Mouse (Mus musculus) embryonic facial prominence, embryonic 10.5 days (tissue): ENCODE measurements around the gene Tex19.1. TPM values are rescaled to one million over a fixed set of nuclear protein-coding genes. Genes with fewer than 3 reads are reported as not detected.

Experiments used
- DNase-seq: peaks from one replicate; pipeline ENCODE4 v3.0.0-alpha.2; 2017; ENCODE audit warnings: low spot score
- H3K27ac ChIP-seq: fragments of 300-500 bp; sonication (generic); replicated peaks from 2 replicates; pipeline ENCODE4 v1.5.1; 2016; ENCODE audit warnings: mild to moderate bottlenecking
- H3K27me3 ChIP-seq: fragments of 300-500 bp; sonication (generic); replicated peaks from 2 replicates; pipeline ENCODE4 v1.6.1; 2016; ENCODE audit warnings: low read depth, mild to moderate bottlenecking; ENCODE audit not compliant: poor library complexity, severe bottlenecking
- H3K36me3 ChIP-seq: fragments of 300-500 bp; sonication (generic); replicated peaks from 2 replicates; pipeline ENCODE4 v1.6.1; 2016; ENCODE audit warnings: mild to moderate bottlenecking, moderate library complexity
- H3K4me1 ChIP-seq: fragments of 300-500 bp; sonication (generic); 2 replicates; pipeline ENCODE4 v1.6.1; 2016
- H3K4me3 ChIP-seq: fragments of 300-500 bp; sonication (generic); 2 replicates; pipeline ENCODE4 v1.5.1; 2016; ENCODE audit warnings: mild to moderate bottlenecking, moderate library complexity
- H3K9me3 ChIP-seq: fragments of 300-500 bp; sonication (generic); 2 replicates; pipeline ENCODE4 v1.6.1; 2016; ENCODE audit warnings: mild to moderate bottlenecking
- WGBS: fragments of 180-500 bp; shearing (Covaris S2); methylation state at CpG from one replicate; pipeline ENCODE4 v1.1.7; 2016; 5-methylcytosine and 5-hydroxymethylcytosine counted together
- polyA plus RNA-seq: library from polyadenylated mRNA; unstranded; fragments of >200 nt; fragmentation: Nextera tagmentation; extraction: Ambion mirVana; gene quantifications from 2 replicates; pipeline ENCODE4 v1.2.1, GENCODE M21; 2016

The Tex19.1 gene
- polyA plus RNA-seq, 1 experiment from 2014 or later: not detected

DNA sequence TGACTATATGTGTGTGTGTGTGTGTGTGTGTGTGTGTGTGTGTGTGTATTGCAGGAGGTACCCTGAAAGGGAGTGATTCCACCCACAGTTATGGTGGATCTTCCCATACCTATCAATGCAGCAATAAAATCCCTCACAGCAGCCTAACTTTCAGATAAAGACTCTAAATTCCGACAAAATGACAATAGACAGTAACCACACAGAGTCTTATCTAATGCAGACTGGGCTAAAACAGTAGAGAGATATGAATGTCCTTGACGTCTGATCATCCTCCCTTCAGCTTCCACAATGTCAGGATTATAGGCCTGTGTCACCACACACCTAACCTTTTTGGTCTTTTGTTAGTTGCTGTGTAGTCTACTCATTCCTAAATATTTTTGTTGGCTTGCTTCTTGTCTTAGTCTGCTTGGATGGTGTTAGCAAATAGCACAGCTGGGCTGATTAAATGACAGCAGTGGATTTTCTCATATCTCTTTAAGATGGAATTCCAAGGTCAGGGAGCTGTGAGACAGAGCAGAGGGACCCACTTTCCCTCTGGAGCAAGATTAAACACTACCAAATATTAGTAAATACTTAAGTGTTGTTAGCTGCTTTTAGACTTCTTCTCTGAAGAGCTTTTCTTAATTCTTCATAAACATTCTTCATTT is 23.8 kb upstream of the Tex19.1 start:
- Histone ChIP-seq H3K4me1 (no peaks in the 10 kb centered on the region; the same call in 1 of the 2 replicates), H3K27ac (no peak overlapping the region), H3K27me3 (no peaks in the 10 kb centered on the region), H3K4me3 (no peak overlapping the region), H3K36me3 (no peaks in the 10 kb centered on the region), H3K9me3 (no peaks in the 10 kb centered on the region)
- DNase-seq: no peak
- WGBS: 83% methylated on average over 2 of the region's 2 CpGs

DNA sequence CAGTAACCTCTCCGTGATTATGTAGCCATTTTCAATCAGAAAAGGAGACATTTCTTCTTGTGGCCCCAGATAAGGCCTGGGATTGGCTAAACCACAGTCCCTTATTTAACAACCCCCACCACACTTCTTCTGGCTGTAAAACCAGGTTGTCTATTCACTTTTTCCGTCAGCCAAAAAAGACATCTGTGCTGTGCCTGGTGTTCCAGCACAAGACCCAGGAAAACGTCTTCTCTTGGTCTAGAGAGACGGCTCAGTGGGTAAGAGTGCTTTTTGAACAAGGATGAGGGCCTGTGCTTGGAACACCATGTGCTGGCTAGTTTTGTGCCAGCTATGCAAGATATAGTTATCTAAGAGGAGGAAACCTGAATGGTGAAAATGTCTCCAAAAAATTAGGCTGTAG is 22.5 kb upstream of the Tex19.1 start:
- no peaks in the 10 kb centered on the region for H3K4me1 ChIP-seq
- 89% methylated on average over 4 of the region's 4 CpGs for WGBS
- no peak for DNase-seq
- H3K36me3 ChIP-seq: no peaks in the 10 kb centered on the region
- H3K27me3 ChIP-seq: no peaks in the 10 kb centered on the region
- no peak overlapping the region for H3K4me3 ChIP-seq
- no peak overlapping the region for H3K27ac ChIP-seq
- no peaks in the 10 kb centered on the region for H3K9me3 ChIP-seq

DNA sequence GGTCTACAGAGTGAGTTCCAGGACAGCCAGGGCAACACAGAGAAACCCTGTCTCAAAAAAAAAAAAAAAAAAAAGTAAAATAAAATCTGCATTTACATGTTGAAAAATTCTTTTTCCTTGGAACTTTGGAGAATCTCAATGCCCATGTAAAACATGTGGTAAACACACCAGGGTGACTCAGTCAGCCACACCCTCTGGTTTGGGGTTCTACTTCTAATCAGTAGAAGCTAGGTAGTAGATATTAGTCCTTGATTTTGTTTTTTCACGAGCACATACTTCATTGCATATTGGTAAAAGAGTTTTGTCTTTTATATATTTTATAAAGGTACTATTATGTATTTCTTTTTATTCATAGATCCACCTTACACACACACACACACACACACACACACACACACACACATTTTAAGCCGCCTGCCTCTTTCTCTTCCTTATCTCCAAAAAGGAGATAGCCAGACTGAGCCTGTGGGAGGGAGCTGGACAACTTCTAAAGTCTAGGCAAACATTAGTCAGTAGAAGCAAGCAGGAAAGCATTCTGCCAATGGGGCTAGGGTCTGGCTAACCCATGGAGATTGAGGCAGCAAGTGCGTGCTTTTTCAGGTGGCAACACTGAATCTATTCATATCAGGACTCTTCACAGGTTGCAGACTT is 20.3 kb upstream of the Tex19.1 start:
- whole genome bisulfite sequencing: 86% methylated on average over 3 of the region's 3 CpGs
- Histone ChIP-seq H3K4me1 (no peaks in the 10 kb centered on the region), H3K4me3 (no peak overlapping the region), H3K36me3 (no peaks in the 10 kb centered on the region), H3K27ac (no peak overlapping the region), H3K9me3 (no peaks in the 10 kb centered on the region), H3K27me3 (no peaks in the 10 kb centered on the region)
- DNase-seq: no peak

DNA sequence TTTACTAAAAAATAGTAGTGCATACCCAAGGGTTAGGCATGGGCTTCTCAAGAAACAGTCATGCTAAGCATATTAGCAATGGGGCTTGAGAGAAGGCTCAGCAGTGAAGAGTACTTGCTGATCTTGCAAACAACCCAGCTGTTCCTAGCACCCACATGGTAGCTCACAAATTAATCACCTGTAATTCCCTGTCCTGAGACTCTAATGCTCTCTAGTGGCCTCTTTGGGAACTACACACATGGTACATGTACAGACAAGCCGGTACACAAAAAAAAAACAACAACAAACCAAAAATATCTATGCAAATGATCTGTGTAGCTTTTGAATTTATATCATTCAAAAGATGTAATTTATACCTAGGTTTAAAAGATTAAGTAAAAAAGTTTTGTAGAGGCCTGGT is 19.5 kb upstream of the Tex19.1 start:
- no peaks in the 10 kb centered on the region for H3K9me3 ChIP-seq
- WGBS: 82% methylated on average over 1 of the region's 1 CpGs
- H3K27ac ChIP-seq: no peak overlapping the region
- DNase-seq: no peak
- no peaks in the 10 kb centered on the region for H3K4me1 ChIP-seq
- H3K27me3 ChIP-seq: no peaks in the 10 kb centered on the region
- no peak overlapping the region for H3K4me3 ChIP-seq
- H3K36me3 ChIP-seq: no peaks in the 10 kb centered on the region

DNA sequence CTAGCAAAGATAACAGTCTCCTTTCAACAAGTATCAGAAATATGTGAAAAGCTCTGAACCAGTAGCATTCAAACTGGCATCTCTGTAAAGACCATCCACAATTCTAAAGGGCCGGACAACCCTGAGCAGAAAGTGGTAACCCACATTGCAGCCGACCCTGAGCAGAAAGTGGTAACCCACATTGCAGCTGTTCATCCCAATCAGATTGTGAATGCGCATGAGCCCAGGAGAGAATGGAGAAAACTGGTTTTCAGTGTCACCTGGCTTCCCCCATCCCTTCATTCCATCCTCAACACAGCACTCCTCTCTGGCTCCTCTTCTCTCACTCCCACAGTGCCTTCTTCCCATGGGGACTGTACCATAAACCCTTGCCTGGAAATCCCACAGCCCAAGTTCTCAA is 18.5 kb upstream of the Tex19.1 start:
- no peaks in the 10 kb centered on the region for H3K27me3 ChIP-seq
- no peaks in the 10 kb centered on the region for H3K4me1 ChIP-seq
- DNase-seq: no peak
- no peak overlapping the region for H3K27ac ChIP-seq
- no peaks in the 10 kb centered on the region for H3K36me3 ChIP-seq
- no peak overlapping the region for H3K4me3 ChIP-seq
- 87% methylated on average over 3 of the region's 3 CpGs for WGBS
- H3K9me3 ChIP-seq: no peaks in the 10 kb centered on the region

DNA sequence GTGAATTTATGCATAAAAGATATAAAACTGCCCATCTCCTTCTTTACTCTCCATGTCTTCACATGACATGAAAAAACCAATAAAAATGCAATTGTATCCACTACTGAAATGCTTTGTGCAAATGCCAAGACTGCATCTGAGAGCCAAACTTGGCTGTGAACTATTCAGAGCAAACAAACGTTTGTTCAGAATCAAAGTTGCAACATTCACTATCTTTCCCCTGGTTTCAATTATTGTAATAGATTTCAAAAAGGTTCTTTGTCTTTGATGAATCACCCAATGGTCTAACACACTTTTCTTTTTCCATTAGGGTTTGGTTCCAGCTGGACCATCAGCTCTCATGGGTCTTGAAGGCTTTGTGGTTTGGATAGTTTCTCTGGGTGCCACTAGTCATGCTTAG is 16.3 kb upstream of the Tex19.1 start:
- Histone ChIP-seq H3K4me3 (no peak overlapping the region), H3K4me1 (no peaks in the 10 kb centered on the region), H3K27ac (no peak overlapping the region), H3K9me3 (no peaks in the 10 kb centered on the region), H3K27me3 (no peaks in the 10 kb centered on the region), H3K36me3 (no peaks in the 10 kb centered on the region)
- no peak for DNase-seq
- 72% methylated on average over 1 of the region's 1 CpGs for WGBS

DNA sequence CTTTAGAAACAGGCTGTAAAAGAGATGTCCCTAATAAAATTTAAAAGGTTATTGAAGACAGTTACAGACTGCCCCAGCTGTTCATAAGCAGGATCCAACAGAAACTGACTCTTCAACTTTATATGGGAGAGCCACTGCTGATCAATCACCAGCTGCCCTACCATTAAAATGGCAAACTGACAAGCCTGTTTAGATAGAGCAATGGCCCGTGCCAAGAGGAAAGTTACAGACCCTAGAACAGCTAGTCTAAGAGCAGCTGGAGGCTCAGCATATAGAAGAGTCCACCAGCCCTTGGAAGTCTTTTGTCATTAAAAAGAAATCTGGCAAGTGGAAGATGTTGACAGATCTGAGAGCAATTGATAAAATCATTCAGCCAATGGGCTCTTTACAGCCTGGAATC is 11.3 kb upstream of the Tex19.1 start:
- Histone ChIP-seq H3K9me3 (no peaks in the 10 kb centered on the region), H3K27me3 (0 out of 2 replicates have a peak, but pooled peaks cover 7% of the 10 kb centered on the region), H3K36me3 (no peaks in the 10 kb centered on the region), H3K27ac (no peak overlapping the region), H3K4me1 (no peaks in the 10 kb centered on the region), H3K4me3 (no peak overlapping the region)
- DNase-seq: no peak
- 80% methylated on average over 1 of the region's 1 CpGs for WGBS

DNA sequence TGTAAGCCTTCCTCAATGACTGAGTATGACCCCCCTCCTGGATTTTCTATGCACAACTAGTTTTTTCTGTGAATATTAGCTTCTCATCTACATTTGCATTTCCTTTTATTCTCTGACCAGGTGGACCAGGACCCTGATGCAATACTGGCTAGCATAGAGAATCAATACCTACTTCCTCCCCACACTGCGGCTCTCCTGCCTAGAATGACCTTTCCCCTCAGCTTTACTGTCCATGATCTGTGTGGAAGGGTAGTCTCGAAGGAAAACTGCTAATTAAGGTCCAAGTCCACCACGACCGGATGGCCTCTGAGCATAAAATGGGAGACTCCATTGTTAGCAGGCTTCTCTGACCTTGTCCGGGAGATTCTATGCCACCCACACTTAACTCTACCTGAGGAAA is 8.3 kb upstream of the Tex19.1 start:
- no peak for DNase-seq
- Histone ChIP-seq H3K4me1 (0 out of 2 replicates have a peak, but pooled peaks cover 3% of the 10 kb centered on the region), H3K9me3 (no peaks in the 10 kb centered on the region), H3K4me3 (no peak overlapping the region), H3K27me3 (0 out of 2 replicates have a peak, but pooled peaks cover 10% of the 10 kb centered on the region), H3K36me3 (no peaks in the 10 kb centered on the region), H3K27ac (no peak overlapping the region)
- WGBS: 84% methylated on average over 5 of the region's 5 CpGs

DNA sequence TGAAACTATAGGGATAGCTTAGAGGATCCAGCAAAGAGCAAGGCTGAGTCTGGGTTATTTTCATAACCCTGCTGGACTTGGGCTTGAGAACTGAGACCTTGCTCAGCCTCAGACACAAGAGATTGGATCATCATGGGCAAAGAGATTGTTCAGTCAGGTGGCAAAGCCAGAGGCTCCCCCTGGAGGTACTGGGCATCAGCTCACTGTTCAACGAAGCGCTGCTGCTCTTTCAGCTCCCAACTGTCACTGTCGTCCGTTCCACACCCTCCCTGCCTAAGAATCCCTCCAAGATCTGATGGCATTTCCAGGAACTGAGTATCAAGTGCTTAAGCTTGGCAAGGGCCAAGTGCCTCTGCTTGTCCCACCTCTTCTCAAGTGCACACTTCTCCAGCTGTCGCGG is 7.2 kb upstream of the Tex19.1 start:
- H3K4me1 ChIP-seq: 0 out of 2 replicates have a peak, but pooled peaks cover 3% of the 10 kb centered on the region
- 47% methylated on average over 6 of the region's 6 CpGs for WGBS

DNA sequence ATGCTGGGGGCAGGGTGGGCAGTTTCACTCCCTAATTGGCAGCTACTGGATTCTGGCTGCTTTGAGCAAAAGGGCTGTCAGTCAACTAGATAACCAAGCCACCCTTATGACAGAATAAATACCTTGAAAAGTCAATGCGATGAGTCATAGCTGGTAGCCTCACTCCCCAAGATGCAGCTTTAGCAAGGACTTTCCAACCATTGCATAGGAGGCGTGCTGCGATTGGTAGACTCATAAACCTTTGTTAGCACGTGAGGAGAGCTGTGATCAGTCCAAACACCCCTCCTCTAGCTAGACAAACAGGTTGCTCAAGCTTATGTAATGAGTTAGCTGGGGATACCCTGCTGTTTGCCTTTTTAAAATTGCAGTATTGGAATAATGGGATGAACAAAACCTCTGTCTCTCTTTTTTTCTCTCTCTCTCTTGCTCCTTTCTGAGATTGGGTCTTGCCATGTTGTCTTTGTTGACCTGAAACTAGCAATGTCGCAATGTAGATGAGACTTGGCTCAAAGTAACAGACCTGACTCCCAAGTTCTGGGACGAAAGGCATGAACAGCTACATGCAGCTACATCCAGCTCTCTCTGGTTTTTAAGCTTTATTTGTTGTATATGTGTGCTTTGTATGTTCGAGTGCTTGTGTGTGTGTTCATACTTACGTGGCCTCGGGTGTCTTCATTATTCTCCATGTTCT is 2.5 kb upstream of the Tex19.1 start:
- 84% methylated on average over 9 of the region's 9 CpGs for WGBS
- Histone ChIP-seq H3K27me3 (0 out of 2 replicates have a peak, but pooled peaks cover 8% of the 10 kb centered on the region), H3K27ac (no peak overlapping the region), H3K36me3 (no peaks in the 10 kb centered on the region), H3K4me1 (0 out of 2 replicates have a peak, but pooled peaks cover 3% of the 10 kb centered on the region), H3K9me3 (no peaks in the 10 kb centered on the region), H3K4me3 (no peak overlapping the region)
- DNase-seq: no peak

More for the DNA sequence above, 7.2 kb upstream of the Tex19.1 start:
- Histone ChIP-seq H3K36me3 (no peaks in the 10 kb centered on the region), H3K27ac (no peak overlapping the region), H3K4me3 (no peak overlapping the region), H3K9me3 (no peaks in the 10 kb centered on the region), H3K27me3 (0 out of 2 replicates have a peak, but pooled peaks cover 10% of the 10 kb centered on the region)
- no peak for DNase-seq

DNA sequence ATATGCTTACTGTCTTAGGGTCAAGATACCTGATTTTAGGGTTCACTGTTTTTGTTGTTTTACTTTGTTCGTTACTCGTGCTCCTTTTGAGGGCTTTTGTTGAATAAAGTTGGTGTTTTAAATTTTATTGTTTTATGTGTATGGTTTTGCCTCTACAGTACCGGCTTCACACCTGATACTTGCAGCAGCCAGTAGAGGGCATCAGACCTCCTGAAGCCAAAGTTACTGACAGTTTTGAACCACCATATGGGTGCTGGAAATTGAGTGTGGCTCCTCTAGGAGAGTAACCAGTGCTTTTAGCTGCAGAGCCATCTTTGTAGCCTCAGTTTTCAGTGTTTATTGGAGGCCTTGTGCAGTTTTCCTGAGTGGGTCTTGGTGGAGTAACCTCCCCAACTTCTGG is 2.2 kb downstream of the Tex19.1 start:
- whole genome bisulfite sequencing: 81% methylated on average over 3 of the region's 3 CpGs
- no peaks in the 10 kb centered on the region for H3K4me1 ChIP-seq
- no peak for DNase-seq
- H3K9me3 ChIP-seq: no peaks in the 10 kb centered on the region
- H3K4me3 ChIP-seq: no peak overlapping the region
- no peaks in the 10 kb centered on the region for H3K36me3 ChIP-seq
- no peaks in the 10 kb centered on the region for H3K27me3 ChIP-seq
- no peak overlapping the region for H3K27ac ChIP-seq

DNA sequence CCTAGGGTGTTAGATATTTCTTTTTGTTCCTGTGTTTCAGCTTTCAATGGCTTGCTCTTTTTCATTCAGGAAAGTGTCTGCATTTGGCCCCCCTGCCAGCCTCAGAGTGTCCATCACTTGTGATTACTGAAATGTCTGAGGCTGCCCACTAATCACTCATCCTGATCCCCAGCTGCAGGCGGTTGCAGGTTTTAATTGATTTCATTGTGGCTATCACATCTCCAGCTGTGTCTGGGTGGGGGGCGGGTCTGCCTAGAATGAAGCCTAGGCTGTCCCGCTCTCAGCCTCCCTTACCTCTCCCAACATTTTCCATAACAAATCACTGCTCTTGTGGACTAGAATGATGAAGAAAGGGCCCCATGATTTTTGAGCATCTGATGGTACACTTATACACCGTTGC is 8.3 kb downstream of the Tex19.1 start:
- Histone ChIP-seq H3K27ac (no peak overlapping the region), H3K9me3 (no peaks in the 10 kb centered on the region), H3K4me3 (no peak overlapping the region), H3K36me3 (no peaks in the 10 kb centered on the region), H3K4me1 (peaks cover 11% of the 10 kb centered on the region), H3K27me3 (peaks cover 53% of the 10 kb centered on the region)
- no peak for DNase-seq
- 23% methylated on average over 4 of the region's 4 CpGs for WGBS
